In genomic region chr9:58613790-58614189, GRCm38 (mm10) we compare ENCODE assay signal across 16 mouse cellular contexts. TPM values are rescaled to one million over a fixed set of nuclear protein-coding genes. Genes with fewer than 3 reads are reported as not detected.
DNase-seq lines count a peak whose midpoint lies in the region; ATAC-seq and TF ChIP-seq lines count a peak whose summit lies in the region.
"Had no signal": no experiment of that assay in that cellular context is flagged by ENCODE, and none has a peak within 500 bp of the region (broad histone marks: within the 10 kb centered on the region; RNA-seq: fewer than 3 reads in every experiment).

No protein-coding gene starts in this region.

- DNase-seq in frontal cortex, postnatal 25 days (ENCODE audit: low spot score in 2 of 2), result no peak
- no peak for DNase-seq in kidney, adult 2 months
- DNase-seq in kidney, adult 9 months, result no peak
- DNase-seq in brain, adult 2 months (ENCODE audit: low read depth, low spot score), result peak; percentile 82
- peak; percentile 49 to 53 for DNase-seq in cerebellum, postnatal 10 days
- DNase-seq in left cerebral cortex, adult 9 months (ENCODE audit: low spot score in 2 of 2), result no peak
- DNase-seq in right cerebral cortex, postnatal 4 days, result no peak
- DNase-seq: adrenal gland, adult 8-10 months; B cell, adult 2 months; kidney, postnatal 14 days; thymus, postnatal 14 days had no signal

- peak overlapping the region; percentile 59; the same call in 1 of the 2 replicates for H3K27ac ChIP-seq in kidney, adult 2 months (ENCODE audit: insufficient read depth, low read depth, low read length)
- H3K27ac ChIP-seq: embryonic facial prominence, embryonic 12.5 days; forebrain, embryonic 10.5 days; hindbrain, embryonic 10.5 days; stomach, embryonic 15.5 days had no signal

- peaks cover 8% of the 10 kb centered on the region; the same call in 1 of the 2 replicates for H3K4me1 ChIP-seq in kidney, adult 2 months (ENCODE audit: control insufficient read depth, insufficient read depth, low read length)

- TF ChIP-seq CTCF in kidney, adult 2 months (conservative IDR thresholded peaks at IDR 0.05; ENCODE audit: insufficient read depth, insufficient read length, low read depth, low read length), result no peak

- 83% methylated on average over 1 of the region's 1 CpGs for WGBS in kidney, adult 2 months

- TF ChIP-seq POLR2A in kidney, adult 2 months (IDR thresholded peaks at IDR 0.05; ENCODE audit: low read depth, low read length), result no peak

- no peak overlapping the region for H3K4me3 ChIP-seq in kidney, adult 2 months (ENCODE audit: insufficient read depth, low read depth, low read length)
- H3K4me3 ChIP-seq: embryonic facial prominence, embryonic 12.5 days; forebrain, embryonic 10.5 days; hindbrain, embryonic 10.5 days; stomach, embryonic 15.5 days had no signal

- H3K36me3 ChIP-seq in kidney, adult 2 months (ENCODE audit: control insufficient read depth, insufficient read depth, low read length), result no peaks in the 10 kb centered on the region
- H3K36me3 ChIP-seq: embryonic facial prominence, embryonic 12.5 days; forebrain, embryonic 10.5 days; hindbrain, embryonic 10.5 days; stomach, embryonic 15.5 days had no signal

- ATAC-seq in frontal cortex, adult (ENCODE audit: low TSS enrichment), result peak; percentile 72; the same call in 1 of the 2 replicates

- no peaks in the 10 kb centered on the region for H3K27me3 ChIP-seq in kidney, adult 2 months (replicated peaks; ENCODE audit: control insufficient read depth, insufficient read depth, low read length)
- H3K27me3 ChIP-seq: embryonic facial prominence, embryonic 12.5 days; stomach, embryonic 15.5 days had no signal

RNA-seq across cellular contexts. Expression of gene Nptn, which starts 31.8 kb away (rescaled TPM):
- polyA plus RNA-seq in kidney, adult 2 months (2012; rRNA removed), result 450 and 540 TPM in 2 replicates

RNA-seq across cellular contexts. Expression of gene Cd276, which starts 58.6 kb away (rescaled TPM):
- 1.3 TPM in 2 replicates for polyA plus RNA-seq in kidney, adult 2 months (2012; rRNA removed)

Comparison
In these comparisons a context has a peak if more than half of its experiments do, and no peak if none do; other contexts are left out.
1. DNase-seq: peak in brain, adult 2 months (single experiment) and cerebellum, postnatal 10 days (2 of 2); none in frontal cortex, postnatal 25 days (0 of 2), kidney, adult 2 months (single experiment), kidney, adult 9 months (single experiment), left cerebral cortex, adult 9 months (0 of 2) and right cerebral cortex, postnatal 4 days (single experiment).